Mouse (Mus musculus) limb, embryonic 10.5 days (tissue): Measurements from ENCODE around the gene Perp. TPM values are rescaled to one million over a fixed set of nuclear protein-coding genes. Genes with fewer than 3 reads are reported as not detected.
A peak's percentile ranks its signal among the peaks of the same experiment; 100 is the strongest.

Experiments used
- DNase-seq: peaks from one replicate; pipeline ENCODE4 v3.0.0-alpha.2; 2017; ENCODE audit warnings: low spot score
- H3K27ac ChIP-seq: fragments of 300-500 bp; sonication (generic); 2 replicates; pipeline ENCODE4 v1.5.1; 2016; ENCODE audit warnings: mild to moderate bottlenecking
- H3K27me3 ChIP-seq: fragments of 300-500 bp; sonication (generic); 2 replicates; pipeline ENCODE4 v1.6.1; 2016; ENCODE audit warnings: low read depth, mild to moderate bottlenecking; ENCODE audit not compliant: poor library complexity, severe bottlenecking
- H3K36me3 ChIP-seq: fragments of 300-500 bp; sonication (generic); 2 replicates; pipeline ENCODE4 v1.6.1; 2016; ENCODE audit warnings: mild to moderate bottlenecking, moderate library complexity
- H3K4me1 ChIP-seq: fragments of 300-500 bp; sonication (generic); 2 replicates; pipeline ENCODE4 v1.6.1; 2016
- H3K4me3 ChIP-seq: fragments of 300-500 bp; sonication (generic); 2 replicates; pipeline ENCODE4 v1.5.1; 2016; ENCODE audit warnings: mild to moderate bottlenecking, moderate library complexity
- H3K9me3 ChIP-seq: fragments of 300-500 bp; sonication (generic); replicated peaks from 2 replicates; pipeline ENCODE4 v1.6.1; 2016; ENCODE audit warnings: mild to moderate bottlenecking
- WGBS: fragments of 180-500 bp; shearing (Covaris S2); methylation state at CpG from one replicate; pipeline ENCODE4 v1.1.7; 2016; 5-methylcytosine and 5-hydroxymethylcytosine counted together
- polyA plus RNA-seq: library from polyadenylated mRNA; unstranded; fragments of >200 nt; fragmentation: Nextera tagmentation; extraction: Ambion mirVana; gene quantifications from 2 replicates; pipeline ENCODE4 v1.2.1, GENCODE M21; 2016

The Perp gene
- polyA plus RNA-seq, 1 experiment from 2014 or later: 35.6 TPM

DNA sequence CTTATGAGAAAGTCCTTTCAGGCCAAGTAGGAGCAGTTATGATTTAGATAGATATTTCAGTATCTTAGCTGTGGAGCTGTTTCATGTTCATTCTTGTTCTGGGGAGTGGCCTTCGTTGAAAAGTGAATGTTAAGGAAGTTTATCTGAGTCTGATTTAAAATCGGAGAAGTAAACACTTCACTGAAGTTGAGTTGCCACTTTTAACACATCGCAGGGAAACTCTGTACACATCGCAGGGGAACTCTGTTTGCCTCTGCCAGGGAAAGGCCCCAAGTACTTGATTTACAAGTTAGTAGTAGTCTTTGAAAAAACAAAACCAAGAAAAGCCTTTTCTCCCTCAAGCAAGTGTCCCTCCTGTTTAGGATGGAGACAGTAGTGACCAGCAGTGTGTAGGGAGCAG is 891 bp downstream of the Perp start:
- H3K9me3 ChIP-seq: no peaks in the 10 kb centered on the region
- H3K4me3 ChIP-seq: peak overlapping the region; percentile 62; the same call in 1 of the 2 replicates
- H3K27me3 ChIP-seq: peaks cover 55% of the 10 kb centered on the region
- DNase-seq: no peak
- no peaks in the 10 kb centered on the region for H3K36me3 ChIP-seq
- no peak overlapping the region for H3K27ac ChIP-seq
- peaks cover 10% of the 10 kb centered on the region for H3K4me1 ChIP-seq
- 45% methylated on average over 4 of the region's 4 CpGs for WGBS

GRCm38 (mm10) chr10:18846474-18847264 is 1.8 kb downstream of the Perp start:
- DNase-seq: no peak
- peaks cover 10% of the 10 kb centered on the region for H3K4me1 ChIP-seq
- H3K9me3 ChIP-seq: no peaks in the 10 kb centered on the region
- no peak overlapping the region for H3K4me3 ChIP-seq
- peaks cover 55% of the 10 kb centered on the region for H3K27me3 ChIP-seq
- 77% methylated on average over 8 of the region's 8 CpGs for WGBS
- no peaks in the 10 kb centered on the region for H3K36me3 ChIP-seq
- H3K27ac ChIP-seq: no peak overlapping the region

DNA sequence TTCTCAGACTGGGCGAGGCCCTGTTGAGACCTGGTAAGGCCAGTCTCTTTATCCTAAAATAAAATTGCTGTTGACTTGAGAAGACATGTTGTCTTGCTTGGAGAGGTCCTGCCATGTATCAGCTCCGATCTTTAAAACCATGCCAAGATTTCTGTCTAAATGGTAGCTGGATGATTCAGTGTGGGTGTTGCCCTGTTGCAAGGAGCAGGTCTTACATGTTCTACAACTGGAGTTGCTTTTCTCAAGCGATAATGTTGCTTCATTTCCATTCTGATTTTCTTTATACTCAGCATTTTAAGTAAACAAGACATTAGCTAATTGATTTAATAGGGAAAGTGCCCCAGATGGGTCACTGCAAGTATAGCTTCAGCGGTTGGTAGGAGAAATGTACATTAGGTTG is 5.4 kb downstream of the Perp start:
- no peak overlapping the region for H3K27ac ChIP-seq
- H3K9me3 ChIP-seq: no peaks in the 10 kb centered on the region
- DNase-seq: no peak
- peaks cover 2% of the 10 kb centered on the region; the same call in 1 of the 2 replicates for H3K4me1 ChIP-seq
- no peak overlapping the region for H3K4me3 ChIP-seq
- WGBS: 91% methylated on average over 4 of the region's 4 CpGs
- H3K27me3 ChIP-seq: peaks cover 22% of the 10 kb centered on the region
- H3K36me3 ChIP-seq: no peaks in the 10 kb centered on the region

DNA sequence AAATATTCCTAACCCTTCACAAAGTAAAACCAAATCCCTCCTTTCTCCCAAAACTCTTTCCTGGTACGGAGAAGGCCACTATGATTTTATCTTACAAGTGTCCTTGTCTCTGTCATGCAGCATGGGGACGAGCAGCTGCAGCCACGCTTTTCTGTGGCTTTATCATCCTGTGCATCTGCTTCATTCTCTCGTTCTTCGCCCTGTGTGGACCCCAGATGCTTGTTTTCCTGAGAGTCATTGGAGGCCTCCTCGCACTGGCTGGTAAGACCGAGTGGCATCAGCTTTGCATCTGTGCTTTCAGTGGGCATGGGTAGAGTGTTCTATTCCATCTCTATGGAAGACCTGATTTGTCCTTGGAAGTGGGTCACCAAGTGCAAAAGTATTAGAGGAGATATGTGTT is 8.6 kb downstream of the Perp start:
- Histone ChIP-seq H3K27ac (no peak overlapping the region), H3K4me1 (no peaks in the 10 kb centered on the region), H3K4me3 (no peak overlapping the region), H3K36me3 (no peaks in the 10 kb centered on the region), H3K9me3 (no peaks in the 10 kb centered on the region), H3K27me3 (no peaks in the 10 kb centered on the region)
- WGBS: 88% methylated on average over 7 of the region's 7 CpGs
- no peak for DNase-seq

DNA sequence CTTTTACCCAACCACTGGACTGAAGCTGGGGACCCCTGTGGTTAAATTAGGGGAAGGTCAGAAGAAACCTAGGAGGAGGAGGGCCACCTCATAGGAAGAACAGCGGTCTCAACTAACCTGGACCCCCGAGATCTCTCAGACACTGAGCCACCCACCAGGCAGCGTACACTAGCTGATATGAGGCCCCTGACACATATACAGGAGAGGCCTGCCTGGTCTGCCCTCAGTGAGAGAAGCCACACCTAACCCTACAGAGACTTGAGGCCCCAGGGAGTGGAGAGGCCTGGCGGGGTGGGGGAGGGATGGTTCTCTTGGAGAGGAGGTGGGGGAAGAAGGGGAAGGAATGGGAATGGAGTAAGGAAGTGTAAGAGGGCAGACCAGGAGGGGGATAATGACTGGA is 12.4 kb downstream of the Perp start:
- 73% methylated on average over 4 of the region's 4 CpGs for WGBS
- DNase-seq: no peak
- H3K9me3 ChIP-seq: no peaks in the 10 kb centered on the region
- no peak overlapping the region for H3K27ac ChIP-seq
- H3K27me3 ChIP-seq: no peaks in the 10 kb centered on the region
- no peak overlapping the region for H3K4me3 ChIP-seq
- no peaks in the 10 kb centered on the region for H3K36me3 ChIP-seq
- H3K4me1 ChIP-seq: peaks cover 7% of the 10 kb centered on the region

GRCm38 (mm10) chr10:18859632-18860031 is 14.8 kb downstream of the Perp start:
- WGBS: 61% methylated on average over 3 of the region's 3 CpGs
- Histone ChIP-seq H3K9me3 (no peaks in the 10 kb centered on the region), H3K27ac (no peak overlapping the region), H3K36me3 (no peaks in the 10 kb centered on the region), H3K4me3 (no peak overlapping the region), H3K4me1 (peaks cover 7% of the 10 kb centered on the region), H3K27me3 (no peaks in the 10 kb centered on the region)
- DNase-seq: no peak

- Histone ChIP-seq H3K4me1 (peaks cover 7% of the 10 kb centered on the region), H3K9me3 (no peaks in the 10 kb centered on the region), H3K27ac (no peak overlapping the region), H3K4me3 (no peak overlapping the region), H3K36me3 (no peaks in the 10 kb centered on the region), H3K27me3 (no peaks in the 10 kb centered on the region)
- WGBS: 54% methylated on average over 5 of the region's 5 CpGs
- DNase-seq: no peak
Observed at GRCm38 (mm10) chr10:18860119-18860824, 15.5 kb downstream of the Perp start.

- H3K36me3 ChIP-seq: no peaks in the 10 kb centered on the region
- peaks cover 7% of the 10 kb centered on the region for H3K4me1 ChIP-seq
- DNase-seq: no peak
- 86% methylated on average over 11 of the region's 11 CpGs for WGBS
- no peaks in the 10 kb centered on the region for H3K27me3 ChIP-seq
- no peak overlapping the region for H3K27ac ChIP-seq
- no peak overlapping the region for H3K4me3 ChIP-seq
- no peaks in the 10 kb centered on the region for H3K9me3 ChIP-seq
Observed at GRCm38 (mm10) chr10:18860831-18861230, 16.0 kb downstream of the Perp start.

GRCm38 (mm10) chr10:18861418-18861817 is 16.6 kb downstream of the Perp start:
- H3K4me3 ChIP-seq: no peak overlapping the region
- WGBS: 91% methylated on average over 4 of the region's 4 CpGs
- peaks cover 7% of the 10 kb centered on the region for H3K4me1 ChIP-seq
- no peaks in the 10 kb centered on the region for H3K27me3 ChIP-seq
- no peaks in the 10 kb centered on the region for H3K36me3 ChIP-seq
- H3K27ac ChIP-seq: no peak overlapping the region
- no peak for DNase-seq
- no peaks in the 10 kb centered on the region for H3K9me3 ChIP-seq

GRCm38 (mm10) chr10:18863332-18863731 is 18.5 kb downstream of the Perp start:
- no peaks in the 10 kb centered on the region for H3K27me3 ChIP-seq
- H3K36me3 ChIP-seq: no peaks in the 10 kb centered on the region
- WGBS: 67% methylated on average over 4 of the region's 4 CpGs
- peaks cover 7% of the 10 kb centered on the region for H3K4me1 ChIP-seq
- H3K27ac ChIP-seq: no peak overlapping the region
- DNase-seq: no peak
- no peak overlapping the region for H3K4me3 ChIP-seq
- no peaks in the 10 kb centered on the region for H3K9me3 ChIP-seq

- H3K4me1 ChIP-seq: peaks cover 4% of the 10 kb centered on the region
- no peak overlapping the region for H3K27ac ChIP-seq
- no peaks in the 10 kb centered on the region for H3K9me3 ChIP-seq
- no peak for DNase-seq
- H3K36me3 ChIP-seq: no peaks in the 10 kb centered on the region
- H3K4me3 ChIP-seq: no peak overlapping the region
- WGBS: 71% methylated on average over 5 of the region's 5 CpGs
- H3K27me3 ChIP-seq: no peaks in the 10 kb centered on the region
Observed at GRCm38 (mm10) chr10:18864753-18865152, 19.9 kb downstream of the Perp start.

DNA sequence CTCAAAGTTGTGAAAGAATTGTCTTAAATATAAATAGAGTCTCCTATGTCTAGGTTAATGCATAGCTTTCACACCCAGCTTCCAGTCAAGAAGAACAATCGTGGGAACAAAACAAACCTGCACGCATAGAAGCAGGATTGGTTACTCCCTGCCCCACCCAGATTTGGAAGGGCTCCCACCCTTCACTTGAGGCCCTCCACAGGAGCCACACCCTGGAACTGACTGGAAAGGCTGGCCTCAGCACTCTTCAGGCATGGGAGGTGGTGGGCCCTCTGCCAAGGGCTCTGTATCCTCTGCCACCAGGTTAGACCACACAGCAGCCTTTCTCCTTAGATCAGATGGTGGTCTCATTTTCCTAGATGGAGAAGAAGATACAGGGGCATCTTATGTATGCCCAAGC is 26.2 kb downstream of the Perp start:
- Histone ChIP-seq H3K27me3 (no peaks in the 10 kb centered on the region), H3K9me3 (no peaks in the 10 kb centered on the region), H3K36me3 (no peaks in the 10 kb centered on the region), H3K27ac (no peak overlapping the region), H3K4me1 (peaks cover 3% of the 10 kb centered on the region; the same call in 1 of the 2 replicates), H3K4me3 (no peak overlapping the region)
- WGBS: 92% methylated on average over 2 of the region's 2 CpGs
- no peak for DNase-seq

GRCm38 (mm10) chr10:18876211-18876610 is 31.4 kb downstream of the Perp start:
- Histone ChIP-seq H3K27ac (peak overlapping the region; percentile 56; the same call in 1 of the 2 replicates), H3K9me3 (no peaks in the 10 kb centered on the region), H3K4me1 (peaks cover 10% of the 10 kb centered on the region), H3K36me3 (no peaks in the 10 kb centered on the region), H3K27me3 (peaks cover 7% of the 10 kb centered on the region; the same call in 1 of the 2 replicates), H3K4me3 (no peak overlapping the region)
- 49% methylated on average over 1 of the region's 1 CpGs for WGBS
- DNase-seq: no peak
